Mouse (Mus musculus): ENCODE measurements around the gene Zbtb9. TPM values are rescaled to one million over a fixed set of nuclear protein-coding genes. Genes with fewer than 3 reads are reported as not detected.
A peak's percentile ranks its signal among the peaks of the same experiment; 100 is the strongest.

Zbtb9 gene
- total and polyA plus RNA-seq, 3 experiments: 10.7 to 13.4 TPM; not detected in 1

DNA sequence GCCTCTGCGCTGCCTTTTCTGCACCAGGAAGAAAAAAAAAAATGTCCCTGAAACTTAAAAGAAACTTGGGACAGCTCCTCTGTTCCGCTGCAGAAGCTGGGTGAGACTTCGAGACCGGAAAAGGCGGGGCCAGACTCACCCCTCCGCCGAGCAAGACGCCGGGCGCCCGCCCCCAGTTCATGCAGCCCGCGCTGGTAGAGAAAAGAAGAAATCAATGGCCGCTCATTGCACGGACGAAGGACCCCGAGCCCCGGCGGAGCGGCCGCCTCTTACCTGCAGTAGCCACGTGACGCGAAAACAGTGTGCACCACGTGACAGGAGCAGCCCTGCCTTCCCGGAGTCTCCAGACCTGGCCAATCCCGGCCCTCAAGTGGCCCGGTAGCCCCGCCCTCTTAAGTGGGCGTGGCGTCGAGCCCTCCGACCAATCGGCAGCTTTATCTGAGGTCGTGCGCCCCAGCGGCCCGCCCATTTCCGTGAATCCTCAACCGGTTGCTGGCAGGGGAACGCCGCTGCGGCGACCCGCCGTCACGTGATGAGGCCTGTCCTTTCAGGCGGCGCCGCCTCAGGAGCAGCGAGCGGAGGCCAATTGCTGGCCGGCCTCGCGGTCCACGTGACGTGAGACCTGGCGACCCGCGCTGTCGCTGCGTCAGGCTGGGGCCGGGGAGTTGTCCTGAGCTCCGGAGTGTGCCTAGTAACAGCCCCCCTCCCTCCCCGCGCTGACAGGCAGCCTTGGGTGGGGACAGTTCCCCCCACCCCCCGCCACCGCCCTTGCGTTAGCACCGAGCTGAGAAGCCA is 33.6 kb upstream of the Zbtb9 start, which contains the start of gene Cuta (continued):
- no peak; the same call in 1 of the 2 replicates for TF ChIP-seq TCF12 (IDR thresholded peaks at IDR 0.05; ENCODE audit: low read depth, low read length)
- no peak; the same call in 1 of the 2 replicates for TF ChIP-seq ZMIZ1 (IDR thresholded peaks at IDR 0.05; ENCODE audit: low read depth, low read length)
- TF ChIP-seq KAT2A (conservative IDR thresholded peaks at IDR 0.05; ENCODE audit: low read depth, low read length): no peak; the same call in 1 of the 2 replicates
- TF ChIP-seq ELF1 (IDR thresholded peaks at IDR 0.05; ENCODE audit: low read depth, low read length): peak; percentile 90
- no peak for TF ChIP-seq MYB (IDR thresholded peaks at IDR 0.05; ENCODE audit: low read depth, low read length)
- peak; percentile 81 for TF ChIP-seq HCFC1 (IDR thresholded peaks at IDR 0.05; ENCODE audit: low read depth, low read length)
- peak; percentile 75 for TF ChIP-seq POLR2AphosphoS2 (IDR thresholded peaks at IDR 0.05; ENCODE audit: low read length)
- no peak for TF ChIP-seq GABPA (IDR thresholded peaks at IDR 0.05; ENCODE audit: low read depth, low read length)
- peak; percentile 48; the same call in 1 of the 2 replicates for TF ChIP-seq NRF1 (IDR thresholded peaks at IDR 0.05; ENCODE audit: insufficient read depth, low read depth, low read length, poor library complexity, severe bottlenecking)
- TF ChIP-seq USF2 (IDR thresholded peaks at IDR 0.05; ENCODE audit: borderline replicate concordance in 1 of 2, insufficient read depth in 1 of 2, low read depth in 1 of 2, low read length in 2 of 2): peak; percentile 90 to 96
- no peak for TF ChIP-seq ZC3H11A (IDR thresholded peaks at IDR 0.05; ENCODE audit: low read depth, low read length)
- TF ChIP-seq SIN3A (IDR thresholded peaks at IDR 0.05; ENCODE audit: low read length): no peak; the same call in none of the 2 replicates
- TF ChIP-seq ZKSCAN1 (IDR thresholded peaks at IDR 0.05; ENCODE audit: low read depth, low read length): no peak
- peak; percentile 96 for TF ChIP-seq USF1 (IDR thresholded peaks at IDR 0.05; ENCODE audit: low read depth, low read length)
- TF ChIP-seq JUND (IDR thresholded peaks at IDR 0.05; ENCODE audit: low read depth, low read length): no peak
- TF ChIP-seq MAZ (IDR thresholded peaks at IDR 0.05; ENCODE audit: low read depth, low read length): peak; percentile 90
- no peak for TF ChIP-seq MEF2A (IDR thresholded peaks at IDR 0.05; ENCODE audit: extremely low read depth, insufficient replicate concordance, low read depth, low read length, poor library complexity, severe bottlenecking)
- peak; percentile 89 for TF ChIP-seq BHLHE40 (IDR thresholded peaks at IDR 0.05; ENCODE audit: borderline replicate concordance, low read depth, low read length)
- no peak for TF ChIP-seq EP300 (IDR thresholded peaks at IDR 0.05; ENCODE audit: low read depth in 1 of 2, low read length in 2 of 2)
- TF ChIP-seq MAX (IDR thresholded peaks at IDR 0.05; ENCODE audit: low read length): peak; percentile 98
- no peak for TF ChIP-seq SMC3 (IDR thresholded peaks at IDR 0.05; ENCODE audit: low read depth, low read length)
- 0 out of 2 replicates have a peak, but pooled peaks have one; percentile 29 for TF ChIP-seq CHD1 (IDR thresholded peaks at IDR 0.05; ENCODE audit: low read depth, low read length)
- TF ChIP-seq TAL1 (IDR thresholded peaks at IDR 0.05; ENCODE audit: low read length): no peak
- peak; percentile 66; the same call in 1 of the 2 replicates for TF ChIP-seq ZNF384 (IDR thresholded peaks at IDR 0.05; ENCODE audit: low read depth, low read length)
